Mouse (Mus musculus) lung, postnatal 36 days (tissue): ENCODE measurements at regions not wholly inside any gene's neighbourhood (a gene's known extent, or its start where the extent isn't known, plus 50 kb on each side); places are given as distances from the start of the nearest gene placed in this dataset.
A peak's percentile ranks its signal among the peaks of the same experiment; 100 is the strongest.

Source experiments
- DNase-seq: peaks from one replicate; pipeline ENCODE4 v3.0.0; 2022; ENCODE audit warnings: mixed read lengths

DNA sequence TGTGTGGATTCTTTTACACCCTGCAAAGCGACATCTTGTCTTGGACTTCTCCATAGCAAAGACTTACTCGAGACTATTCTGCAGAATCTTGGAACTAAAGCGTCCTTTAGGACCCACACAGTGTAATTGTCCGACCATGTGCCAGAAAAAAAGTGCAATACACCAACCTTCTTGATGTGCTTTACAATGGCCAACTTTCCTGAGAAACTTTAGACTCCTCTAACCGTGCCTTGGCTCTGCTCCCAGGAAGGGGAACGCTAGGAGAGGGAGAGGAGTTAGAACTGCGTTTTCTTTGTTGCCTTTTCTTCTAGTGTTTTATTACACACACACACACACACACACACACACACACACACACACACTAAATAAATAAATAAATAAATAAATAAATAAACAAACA, 515.1 kb upstream of the Mgmt start:
- DNase-seq, result no peak

DNA sequence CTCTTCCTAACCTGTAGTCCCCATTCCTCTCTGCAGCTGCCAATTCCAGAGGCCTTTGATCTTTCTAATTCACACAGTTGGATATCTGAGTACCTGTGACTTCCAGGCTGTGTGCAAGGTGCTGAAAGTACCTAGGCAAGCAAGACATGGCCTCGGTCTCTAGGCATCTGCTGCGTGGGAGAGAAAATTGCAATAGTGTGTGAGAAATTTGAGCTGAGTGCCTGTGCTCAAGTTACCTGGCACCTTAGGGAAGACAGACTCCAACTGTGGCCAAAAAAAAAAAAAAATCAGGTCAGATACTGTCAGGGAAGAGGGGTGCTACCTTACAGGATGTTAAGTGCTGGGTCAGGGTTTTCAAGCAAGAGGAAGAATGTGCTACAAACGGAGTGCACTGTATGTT, 514.7 kb upstream of the Mgmt start:
- no peak for DNase-seq

GRCm38 (mm10) chr7:136383296-136383695, 511.1 kb upstream of the Mgmt start:
- no peak for DNase-seq

GRCm38 (mm10) chr7:136387736-136388135, 506.7 kb upstream of the Mgmt start:
- DNase-seq, result no peak

DNA sequence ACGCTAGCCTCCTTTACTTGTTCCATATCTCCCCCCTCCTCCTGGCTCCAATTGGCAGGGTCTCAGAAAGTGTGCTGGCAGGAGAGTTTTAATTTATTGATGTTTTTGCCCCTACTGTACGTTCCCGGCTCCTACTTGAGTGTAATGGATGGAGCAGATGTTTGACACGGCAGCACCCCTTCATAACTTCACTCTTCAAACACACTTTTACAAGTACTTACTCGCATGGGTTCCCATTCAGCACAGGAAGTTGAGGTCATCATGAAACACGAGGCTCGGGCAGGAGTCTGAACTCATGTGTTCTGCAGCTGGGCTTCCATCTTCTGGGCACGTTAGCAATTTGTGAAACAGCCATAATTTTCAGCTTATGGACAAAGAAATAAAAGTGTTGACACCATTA, 504.3 kb upstream of the Mgmt start:
- DNase-seq, result no peak

DNA sequence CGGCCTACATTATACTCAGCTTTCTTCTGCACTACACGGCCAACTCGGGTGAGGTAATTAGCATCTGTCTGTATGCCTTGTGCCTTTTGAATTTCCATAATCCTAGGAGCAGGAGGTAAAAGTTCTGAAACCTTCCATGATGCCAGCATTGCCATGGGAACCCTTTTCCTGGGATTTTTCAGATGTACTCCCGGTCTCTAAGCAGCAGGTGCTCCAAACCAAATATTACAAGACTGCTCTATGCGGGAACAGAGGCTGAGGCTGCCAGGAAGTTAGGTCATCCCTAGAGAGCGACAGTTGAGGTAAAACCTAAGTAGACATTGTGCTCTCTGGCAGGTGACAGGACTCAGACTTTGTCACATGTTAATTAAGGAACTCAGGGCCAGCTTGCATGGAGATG, 501.0 kb upstream of the Mgmt start:
- DNase-seq, result no peak

- DNase-seq, result no peak
These were observed 498.6 kb upstream of the Mgmt start for GRCm38 (mm10) chr7:136395838-136396237.

GRCm38 (mm10) chr7:136397101-136397500, 497.3 kb upstream of the Mgmt start:
- no peak for DNase-seq

DNA sequence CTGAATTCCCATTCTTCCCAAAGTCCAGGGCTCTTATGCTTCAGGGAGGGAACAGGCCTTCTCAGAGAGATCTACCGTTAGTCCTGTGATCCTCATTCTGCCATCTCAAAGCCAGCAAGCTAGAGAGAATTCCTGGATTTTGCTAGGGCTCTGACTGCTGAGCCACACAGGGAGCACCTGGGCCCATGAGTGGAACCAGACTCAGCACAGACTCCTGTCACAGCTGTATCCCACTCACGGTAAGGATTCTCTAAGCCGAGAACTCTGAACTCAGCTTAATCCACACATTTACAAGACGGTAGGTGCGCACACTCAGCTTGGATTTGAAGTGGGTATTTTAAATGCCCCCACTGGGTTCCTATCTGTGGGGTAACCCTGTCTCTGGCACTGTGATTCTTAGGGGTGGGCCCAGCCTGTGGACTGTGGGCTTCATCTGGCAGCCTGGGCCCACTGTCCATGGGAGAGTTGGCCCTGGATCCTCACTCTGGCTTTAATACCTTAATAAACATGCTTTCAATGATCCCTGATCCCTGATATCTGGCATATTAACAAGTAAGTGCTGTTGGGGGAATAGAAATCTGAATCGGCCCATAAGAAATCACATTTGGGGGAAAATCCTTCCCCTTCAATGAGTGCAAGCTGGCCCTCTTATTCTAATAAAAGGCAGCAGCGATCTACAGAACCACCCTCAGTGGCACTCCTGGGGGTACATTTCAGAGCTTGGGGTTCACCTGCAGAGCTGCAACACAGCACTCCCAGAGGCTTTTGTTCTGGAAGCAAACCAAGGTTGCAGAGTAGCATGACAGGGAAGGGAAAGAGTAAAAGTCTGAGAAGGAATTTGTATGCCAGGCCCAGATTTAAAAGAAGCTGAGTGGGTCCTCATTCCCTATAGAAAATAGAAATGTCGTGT, 491.5 kb upstream of the Mgmt start:
- no peak for DNase-seq

GRCm38 (mm10) chr7:136405391-136405790, 489.0 kb upstream of the Mgmt start:
- DNase-seq, result no peak

DNA sequence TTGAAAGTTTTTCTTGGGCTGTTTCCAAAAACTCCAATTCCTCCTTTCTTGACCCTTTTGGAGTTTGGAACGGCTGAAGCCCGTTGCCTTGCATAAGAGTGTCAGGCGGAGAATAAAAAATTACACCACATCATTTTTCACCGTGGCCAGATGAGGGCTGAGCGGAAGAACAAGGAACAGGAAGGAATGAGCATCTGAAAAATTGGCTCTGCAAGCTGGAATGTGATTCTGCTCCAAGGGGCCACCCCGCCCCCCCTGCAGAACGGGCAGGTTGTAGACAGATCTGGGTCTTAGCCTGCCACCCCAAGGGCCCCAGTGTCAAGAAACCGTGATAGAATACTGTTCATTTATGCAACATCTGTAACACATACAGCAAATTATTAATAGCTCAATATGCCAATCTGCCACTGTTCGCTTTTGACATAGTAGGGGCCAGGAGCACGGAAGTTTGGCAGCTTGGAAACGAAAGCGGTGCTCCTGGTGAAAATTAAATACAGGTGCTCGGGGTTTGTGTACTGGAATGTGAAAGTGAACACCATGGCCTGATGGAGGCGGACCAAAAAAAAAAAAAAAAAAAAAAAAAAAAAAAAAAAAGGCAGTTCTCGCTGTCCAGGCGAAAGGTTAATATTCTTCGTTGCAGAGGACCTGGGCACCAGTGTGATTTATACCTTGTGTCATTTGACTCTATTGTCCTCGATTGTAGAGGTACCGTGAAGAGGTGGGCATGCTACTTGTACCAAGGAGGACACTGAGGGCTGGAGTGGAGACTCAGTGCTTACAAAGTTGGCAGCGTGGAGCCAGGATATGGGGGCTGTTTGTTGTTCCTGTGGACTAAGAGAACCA, 487.9 kb upstream of the Mgmt start:
- peak; percentile 36 for DNase-seq

DNA sequence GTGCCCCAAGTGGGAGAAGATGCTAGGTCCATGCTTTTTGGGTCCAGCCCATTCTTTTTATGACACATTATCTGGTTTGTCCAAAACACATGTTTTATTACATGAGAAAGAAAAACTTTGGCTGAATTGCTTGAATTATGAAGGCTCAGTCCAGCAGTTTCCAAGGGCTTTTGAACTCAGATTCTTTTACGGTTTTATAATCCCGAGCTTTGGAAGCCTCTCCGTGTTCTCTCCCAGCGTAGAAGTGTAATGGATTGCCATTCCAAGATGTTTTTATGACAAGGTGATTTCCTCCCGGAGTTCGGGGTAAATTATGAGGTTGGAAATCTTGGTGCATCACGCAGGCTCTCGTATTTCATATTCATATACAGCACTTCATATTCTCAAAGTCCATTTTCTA, 479.6 kb upstream of the Mgmt start:
- no peak for DNase-seq

GRCm38 (mm10) chr7:136417327-136417726, 477.1 kb upstream of the Mgmt start:
- no peak for DNase-seq

- DNase-seq, result no peak
These were observed 470.4 kb upstream of the Mgmt start for GRCm38 (mm10) chr7:136423846-136424531.

GRCm38 (mm10) chr7:136427164-136427563, 467.2 kb upstream of the Mgmt start:
- DNase-seq, result no peak

GRCm38 (mm10) chr7:136430085-136431011, 464.1 kb upstream of the Mgmt start:
- DNase-seq, result no peak

GRCm38 (mm10) chr7:136433699-136434098, 460.7 kb upstream of the Mgmt start:
- DNase-seq, result no peak

GRCm38 (mm10) chr7:136434510-136434909, 459.9 kb upstream of the Mgmt start:
- DNase-seq, result no peak

DNA sequence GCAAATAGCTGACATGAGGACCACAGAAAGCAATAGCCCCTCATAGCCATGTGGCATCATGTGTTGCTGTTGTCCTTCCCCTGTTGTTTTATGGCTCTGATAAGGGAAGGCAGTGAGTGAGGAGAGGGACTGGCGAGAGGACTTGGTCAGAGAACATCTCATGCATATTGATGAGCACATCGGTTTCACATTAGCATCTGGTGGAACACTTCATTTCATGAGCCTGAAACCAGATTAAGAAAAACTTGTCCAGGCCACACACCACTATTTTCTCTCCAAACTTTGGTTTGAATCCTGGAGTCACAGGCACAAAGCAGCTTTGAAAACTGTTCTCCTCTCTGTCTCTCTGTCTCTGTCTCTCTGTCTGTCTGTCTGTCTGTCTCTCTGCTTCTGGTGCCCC, 451.0 kb upstream of the Mgmt start:
- DNase-seq, result no peak

DNA sequence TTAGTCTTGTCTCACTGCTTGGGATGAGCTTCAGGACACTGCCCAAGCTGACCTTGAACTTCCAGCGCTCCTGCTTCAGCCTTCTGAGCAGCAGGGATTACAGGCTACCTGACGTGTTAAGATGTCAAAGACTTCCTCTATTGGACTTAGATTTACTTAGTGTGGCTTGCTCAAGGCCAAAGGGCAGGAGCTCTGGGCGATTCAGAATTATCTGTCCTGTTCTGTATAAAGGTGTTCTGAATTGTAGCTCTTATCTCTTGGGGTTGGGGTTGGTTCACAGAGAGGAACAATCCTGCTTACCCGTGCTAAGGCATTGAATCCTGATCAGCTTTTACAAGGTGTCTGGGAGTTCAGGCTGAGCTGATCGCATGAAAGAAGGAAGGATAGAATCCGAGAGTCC, 449.3 kb upstream of the Mgmt start:
- no peak for DNase-seq

DNA sequence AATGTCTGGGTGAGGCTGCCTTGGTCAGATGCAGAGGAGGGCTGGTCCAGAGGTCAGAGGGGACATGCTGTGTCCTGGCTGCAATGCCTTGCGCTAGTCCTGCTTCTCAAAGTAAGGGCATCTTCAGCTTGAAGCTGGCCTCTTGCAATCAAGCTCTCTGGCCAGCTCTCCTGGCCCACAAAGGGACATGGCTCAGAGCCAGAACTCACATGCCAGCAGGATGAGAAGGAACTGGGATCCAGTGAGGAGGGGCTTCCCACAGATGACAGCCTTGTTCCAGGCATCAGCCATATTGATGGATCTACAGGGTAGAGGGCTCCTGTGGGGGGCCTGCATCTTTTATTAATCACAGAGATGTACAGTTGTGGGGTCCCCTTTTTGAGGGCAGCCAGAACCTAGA, 445.1 kb upstream of the Mgmt start:
- DNase-seq, result peak; percentile 4

DNA sequence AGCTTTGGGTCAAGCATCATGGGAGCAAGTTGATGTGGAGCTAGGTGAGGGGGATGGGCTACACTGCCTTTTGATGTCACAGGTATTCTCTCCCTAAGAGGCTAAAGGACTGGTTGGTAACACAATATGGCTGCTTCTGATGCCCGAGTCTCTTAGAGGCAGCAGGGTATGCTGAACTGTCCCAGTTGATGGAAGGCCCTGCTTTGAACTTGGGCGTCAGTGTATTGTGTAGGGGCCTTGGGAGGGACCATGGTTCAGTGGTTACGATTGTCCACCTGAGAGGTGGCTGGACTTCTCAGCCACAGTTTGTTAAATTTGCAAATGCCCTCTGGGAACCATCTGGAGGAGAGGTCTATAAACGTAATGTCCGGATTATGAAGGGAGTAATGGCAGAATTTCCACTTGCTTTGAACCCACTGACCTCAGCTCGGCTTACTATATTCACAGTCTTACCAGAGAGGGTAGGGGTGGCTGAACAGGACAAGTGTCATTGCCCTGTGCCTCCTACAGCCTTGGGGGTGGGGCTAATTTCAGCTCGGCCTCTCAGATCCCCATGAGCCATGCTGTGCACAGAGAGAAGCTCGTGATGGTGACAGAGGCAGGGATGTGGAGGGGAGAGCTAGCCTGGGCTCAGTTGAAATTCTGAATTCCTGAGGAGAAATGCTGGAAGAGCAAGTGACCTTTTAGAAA, 442.6 kb upstream of the Mgmt start:
- DNase-seq, result no peak
